Mouse (Mus musculus) CH12.LX (cell line): ENCODE results near the gene Llgl1. TPM values are rescaled to one million over a fixed set of nuclear protein-coding genes. Genes with fewer than 3 reads are reported as not detected.

Experiments used
- DNase-seq: peaks from one replicate; pipeline ENCODE4 v3.0.0-alpha.2; 2013; ENCODE audit errors: extremely low read depth
- H3K27ac ChIP-seq: 2 replicates; pipeline ENCODE4 v1.5.1; 2012; ENCODE audit warnings: low read depth, mild to moderate bottlenecking, control low read depth, moderate library complexity; ENCODE audit not compliant: insufficient read depth
- H3K27me3 ChIP-seq: replicated peaks from 2 replicates; pipeline ENCODE3; 2012; ENCODE audit warnings: inconsistent platforms
- H3K36me3 ChIP-seq, 2 experiments: replicated peaks in 1 of 2; 2 replicates each; pipeline versions ENCODE3 to v1.6.1; 2012; ENCODE audit warnings: inconsistent platforms in 1 of 2, low read length in 1 of 2, mild to moderate bottlenecking in 1 of 2, mixed read lengths in 1 of 2, moderate library complexity in 1 of 2; ENCODE audit not compliant: control insufficient read depth in 1 of 2, insufficient read depth in 1 of 2
- H3K4me1 ChIP-seq, 2 experiments: 2 replicates each; pipeline ENCODE4 v1.6.1; 2012; ENCODE audit warnings: inconsistent platforms in 1 of 2, moderate library complexity in 1 of 2; ENCODE audit not compliant: insufficient read depth in 2 of 2, control insufficient read depth in 1 of 2
- H3K4me2 ChIP-seq: 2 replicates; pipeline ENCODE4 v1.6.1; 2012; ENCODE audit warnings: low read depth, mild to moderate bottlenecking, control low read depth; ENCODE audit not compliant: poor library complexity, insufficient read depth, severe bottlenecking
- H3K4me3 ChIP-seq, 3 experiments: fragments of 150-350 bp in 1 of 3; sonication (generic) in 1 of 3; replicated peaks in 1 of 3; 2 replicates each; pipeline versions ENCODE3 to v1.5.1; 2011 to 2012; ENCODE audit warnings: low read depth in 2 of 3, low read length in 2 of 3, mild to moderate bottlenecking in 2 of 3, moderate library complexity in 2 of 3, control low read depth in 1 of 3, improper control_type of control experiment in 1 of 3, inconsistent platforms in 1 of 3, mixed read lengths in 1 of 3; ENCODE audit not compliant: poor library complexity in 1 of 3
- H3K79me2 ChIP-seq: replicated peaks from 2 replicates; pipeline ENCODE4 v1.6.1; 2012; ENCODE audit warnings: mild to moderate bottlenecking, moderate library complexity; ENCODE audit not compliant: control insufficient read depth, poor library complexity, insufficient read depth, severe bottlenecking; ENCODE audit errors: extremely low read depth
- H3K9ac ChIP-seq: 2 replicates; pipeline ENCODE4 v1.6.1; 2012; ENCODE audit warnings: low read depth, mild to moderate bottlenecking, control low read depth, moderate library complexity; ENCODE audit not compliant: insufficient read depth
- H3K9me3 ChIP-seq: replicated peaks from 2 replicates; pipeline ENCODE3; 2012; ENCODE audit warnings: low read length, inconsistent platforms, mixed read lengths
- BHLHE40 ChIP-seq: IDR thresholded peaks from 2 replicates; pipeline ENCODE4 v1.6.1; 2011; ENCODE audit warnings: mild to moderate bottlenecking, low read depth, low read length, improper control_type of control experiment
- CHD1 ChIP-seq: IDR thresholded peaks from 2 replicates; pipeline ENCODE4 v1.6.1; 2012; ENCODE audit warnings: low read depth, low read length, improper control_type of control experiment, inconsistent platforms
- CTCF ChIP-seq, 2 experiments: IDR thresholded peaks in 1 of 2; conservative IDR thresholded peaks in 1 of 2; 2 replicates each; pipeline ENCODE4 v1.5.1; 2011 to 2012; ENCODE audit warnings: low read depth in 2 of 2, low read length in 2 of 2, improper control_type of control experiment in 1 of 2, inconsistent platforms in 1 of 2, mild to moderate bottlenecking in 1 of 2, moderate library complexity in 1 of 2
- E2F4 ChIP-seq: IDR thresholded peaks from 2 replicates; pipeline ENCODE4 v1.6.1; 2011; ENCODE audit warnings: low read depth, low read length, improper control_type of control experiment; ENCODE audit not compliant: insufficient replicate concordance
- ETS1 ChIP-seq: conservative IDR thresholded peaks from 2 replicates; pipeline ENCODE4 v1.6.1; 2012; ENCODE audit warnings: low read depth, mild to moderate bottlenecking, inconsistent platforms, low read length, improper control_type of control experiment, moderate library complexity
- HCFC1 ChIP-seq: IDR thresholded peaks from 2 replicates; pipeline ENCODE4 v1.6.1; 2012; ENCODE audit warnings: low read depth, mild to moderate bottlenecking, inconsistent platforms, low read length, improper control_type of control experiment
- IRF4 ChIP-seq: IDR thresholded peaks from 2 replicates; pipeline ENCODE4 v1.6.1; 2014; ENCODE audit warnings: low read depth, mild to moderate bottlenecking, inconsistent platforms, low read length, improper control_type of control experiment
- JUND ChIP-seq: conservative IDR thresholded peaks from 2 replicates; pipeline ENCODE4 v1.6.1; 2011; ENCODE audit warnings: low read depth, low read length, improper control_type of control experiment
- MXI1 ChIP-seq: IDR thresholded peaks from 2 replicates; pipeline ENCODE4 v1.6.1; 2011; ENCODE audit warnings: mild to moderate bottlenecking, low read depth, low read length, improper control_type of control experiment
- NRF1 ChIP-seq: IDR thresholded peaks from 2 replicates; pipeline ENCODE4 v1.6.1; 2014; ENCODE audit warnings: low read depth, mild to moderate bottlenecking, inconsistent platforms, low read length, improper control_type of control experiment, moderate library complexity
- PAX5 ChIP-seq: IDR thresholded peaks from 2 replicates; pipeline ENCODE4 v1.6.1; 2012; ENCODE audit warnings: low read length, inconsistent platforms, mixed read lengths
- POLR2A ChIP-seq: IDR thresholded peaks from 2 replicates; pipeline ENCODE4 v1.6.1; 2011; ENCODE audit warnings: low read depth, mild to moderate bottlenecking, improper control_type of control experiment, low read length
- POLR2AphosphoS2 ChIP-seq: IDR thresholded peaks from 2 replicates; pipeline ENCODE4 v1.6.1; 2011; ENCODE audit warnings: low read depth, low read length, improper control_type of control experiment
- RAD21 ChIP-seq: IDR thresholded peaks from 2 replicates; pipeline ENCODE4 v1.6.1; 2011; ENCODE audit warnings: low read depth, mild to moderate bottlenecking, low read length, improper control_type of control experiment, moderate library complexity
- RCOR1 ChIP-seq: conservative IDR thresholded peaks from 2 replicates; pipeline ENCODE4 v1.6.1; 2012; ENCODE audit warnings: low read depth, mild to moderate bottlenecking, inconsistent platforms, low read length, improper control_type of control experiment
- SMC3 ChIP-seq: IDR thresholded peaks from 2 replicates; pipeline ENCODE4 v1.6.1; 2011; ENCODE audit warnings: low read depth, low read length, improper control_type of control experiment
- USF1 ChIP-seq: IDR thresholded peaks from 2 replicates; pipeline ENCODE4 v1.6.1; 2014; ENCODE audit warnings: low read depth, mild to moderate bottlenecking, inconsistent platforms, low read length, improper control_type of control experiment
- USF2 ChIP-seq: conservative IDR thresholded peaks from 2 replicates; pipeline ENCODE4 v1.6.1; 2011; ENCODE audit warnings: low read depth, low read length, improper control_type of control experiment
- ZC3H11A ChIP-seq: IDR thresholded peaks from 2 replicates; pipeline ENCODE4 v1.6.1; 2012; ENCODE audit warnings: low read depth, mild to moderate bottlenecking, inconsistent platforms, low read length, improper control_type of control experiment
- ZKSCAN1 ChIP-seq: IDR thresholded peaks from 2 replicates; pipeline ENCODE4 v1.6.1; 2012; ENCODE audit warnings: low read depth, inconsistent platforms, low read length, improper control_type of control experiment, borderline replicate concordance
- ZNF384 ChIP-seq: IDR thresholded peaks from 2 replicates; pipeline ENCODE4 v1.6.1; 2012; ENCODE audit warnings: low read depth, low read length, improper control_type of control experiment, inconsistent platforms
- dilution Hi-C: fragments of 300-500 bp; cut with MboI; formaldehyde crosslinking; loops from 2 replicates; pipeline ENCODE4 v1.14.3; 2020; ENCODE audit warnings: low sequenced_read_pairs; ENCODE audit not compliant: extremely low pct_unique_long_range_greater_than_20kb, extremely low pct_ligation_motif_present
- in situ Hi-C: fragments of 300-500 bp; cut with MboI; formaldehyde crosslinking; loops from 3 replicates; pipeline ENCODE4 v1.14.3; 2019; ENCODE audit warnings: low sequenced_read_pairs, low pct_ligation_motif_present, low pct_unique_long_range_greater_than_20kb, mixed read lengths
- polyA plus RNA-seq: library from polyadenylated mRNA; unstranded; fragments of >175 nt; gene quantifications from 2 replicates; pipeline ENCODE4 v1.2.1, GENCODE M21; 2012; ENCODE audit warnings: low read depth; ENCODE audit not compliant: insufficient read length
- total RNA-seq, 2 experiments: library from RNA; depleted of rRNA; stranded (reverse); fragments of 300-350 nt in 1 of 2; fragments of >200 nt in 1 of 2; gene quantifications; 2 replicates each; pipeline ENCODE4 v1.2.3; 2012 to 2014

Gene Llgl1
- total and polyA plus RNA-seq, 3 experiments, result 7.5 to 11.1 (median 9.8) TPM

DNA sequence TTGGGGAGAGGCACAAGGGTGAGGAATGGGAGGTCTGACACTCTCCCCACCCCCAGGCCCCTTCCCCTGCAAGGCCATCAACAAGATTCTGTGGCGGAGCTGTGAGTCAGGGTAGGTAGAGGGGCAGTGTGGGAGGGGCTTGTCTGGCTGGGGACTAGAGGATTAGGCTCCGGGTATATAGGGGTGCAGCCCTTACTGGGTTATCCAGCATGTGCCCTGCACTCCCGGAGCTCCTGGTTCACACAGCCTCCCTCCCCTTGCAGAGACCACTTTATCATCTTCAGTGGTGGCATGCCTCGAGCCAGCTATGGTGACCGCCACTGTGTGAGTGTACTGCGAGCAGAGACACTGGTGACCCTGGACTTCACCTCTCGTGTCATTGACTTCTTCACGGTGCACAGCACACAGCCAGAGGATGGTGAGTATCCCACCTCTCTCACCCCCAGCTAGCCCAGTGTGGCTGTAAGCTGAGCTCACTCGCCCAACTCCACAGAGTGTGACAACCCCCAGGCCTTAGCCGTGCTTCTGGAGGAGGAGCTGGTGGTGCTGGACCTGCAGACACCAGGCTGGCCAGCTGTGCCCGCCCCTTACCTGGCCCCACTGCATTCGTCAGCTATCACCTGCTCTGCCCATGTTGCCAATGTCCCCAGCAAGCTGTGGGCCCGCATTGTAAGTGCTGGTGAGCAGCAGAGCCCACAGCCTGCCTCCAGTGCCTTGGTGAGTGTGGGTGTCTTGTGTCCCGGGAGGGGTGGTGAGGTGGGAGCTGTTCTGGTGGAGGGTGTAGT lies 7.4 kb downstream of the Llgl1 start:
- no peak for DNase-seq
- dilution Hi-C loops, result no loop called here
- Histone ChIP-seq H3K27ac (no peak overlapping the region), H3K4me2 (no peak overlapping the region), H3K36me3 (peaks cover 55 to 83% of the 10 kb centered on the region in 2 experiments), H3K4me3 (no peak overlapping the region), H3K9ac (no peak overlapping the region), H3K4me1 (peaks cover 12 to 34% of the 10 kb centered on the region in 2 experiments), H3K27me3 (no peaks in the 10 kb centered on the region), H3K79me2 (no peaks in the 10 kb centered on the region), H3K9me3 (no peaks in the 10 kb centered on the region)
- in situ Hi-C loops, result no loop called here
- TF ChIP-seq IRF4, result no peak
- no peak for TF ChIP-seq ETS1
- TF ChIP-seq E2F4, result no peak
- no peak for TF ChIP-seq ZNF384
- TF ChIP-seq RCOR1, result no peak

GRCm38 (mm10) chr11:60707672-60708071 lies 8.1 kb downstream of the Llgl1 start:
- no peak overlapping the region for H3K27ac ChIP-seq
- H3K4me2 ChIP-seq, result no peak overlapping the region
- H3K9ac ChIP-seq, result no peak overlapping the region
- peaks cover 61 to 91% of the 10 kb centered on the region in 2 experiments for H3K36me3 ChIP-seq
- H3K9me3 ChIP-seq, result no peaks in the 10 kb centered on the region
- H3K4me1 ChIP-seq, result peaks cover 11 to 27% of the 10 kb centered on the region in 2 experiments
- dilution Hi-C loops (no loop called here), in situ Hi-C loops (no loop called here)
- H3K27me3 ChIP-seq, result no peaks in the 10 kb centered on the region
- H3K79me2 ChIP-seq, result no peaks in the 10 kb centered on the region
- TF ChIP-seq ZC3H11A (no peak), ETS1 (no peak), SMC3 (no peak), JUND (no peak), BHLHE40 (no peak), MXI1 (no peak), HCFC1 (no peak), POLR2AphosphoS2 (no peak), USF2 (no peak), PAX5 (no peak), NRF1 (no peak), ZKSCAN1 (no peak), POLR2A (no peak), USF1 (no peak), RAD21 (no peak), CHD1 (no peak), CTCF (conservative IDR thresholded peaks at IDR 0.05 in 1 of 2, IDR thresholded peaks at IDR 0.05 in 1 of 2; ENCODE audit: low read depth in 2 of 2, low read length in 2 of 2) (no peak)
- H3K4me3 ChIP-seq, result no peak overlapping the region
- DNase-seq, result no peak
